Mouse (Mus musculus) embryo, embryonic 10 days (tissue): ENCODE results near the gene Ginm1.

Source experiments
- DNase-seq: peaks from one replicate; pipeline ENCODE4 v3.0.0-alpha.2; 2015; ENCODE audit warnings: low spot score

Gene Ginm1

GRCm38 (mm10) chr10:7792751-7793385 is at the start of gene Ginm1, which contains the start of gene Ppil4:
Gene Ginm1, minus strand, starts transcription at chr10:7792824.
Gene Ppil4, plus strand, starts transcription at chr10:7792891.
- peak; percentile 97 for DNase-seq

GRCm38 (mm10) chr10:7841571-7842080 is 49.0 kb upstream of the Ginm1 start:
- no peak for DNase-seq

GRCm38 (mm10) chr10:7840785-7841184 is 48.2 kb upstream of the Ginm1 start:
- no peak for DNase-seq

- DNase-seq, result no peak
These were observed 47.7 kb upstream of the Ginm1 start for GRCm38 (mm10) chr10:7840353-7840733.

- no peak for DNase-seq
These were observed 47.1 kb upstream of the Ginm1 start for GRCm38 (mm10) chr10:7839551-7840352.

- DNase-seq, result no peak
These were observed 46.3 kb upstream of the Ginm1 start for GRCm38 (mm10) chr10:7838874-7839421.

GRCm38 (mm10) chr10:7838036-7838435 is 45.4 kb upstream of the Ginm1 start:
- DNase-seq, result no peak

GRCm38 (mm10) chr10:7837446-7837845 is 44.8 kb upstream of the Ginm1 start:
- no peak for DNase-seq

- DNase-seq, result no peak
These were observed 44.3 kb upstream of the Ginm1 start for GRCm38 (mm10) chr10:7836902-7837301.

- no peak for DNase-seq
These were observed 42.1 kb upstream of the Ginm1 start for GRCm38 (mm10) chr10:7834671-7835225.

GRCm38 (mm10) chr10:7833377-7834165 is 40.9 kb upstream of the Ginm1 start:
- no peak for DNase-seq

GRCm38 (mm10) chr10:7832171-7832676 is 39.6 kb upstream of the Ginm1 start, which contains the start of gene Zc3h12d:
Gene Zc3h12d, plus strand, starts transcription at chr10:7832470.
- DNase-seq, result peak; percentile 36

- DNase-seq, result no peak
These were observed 33.5 kb upstream of the Ginm1 start for GRCm38 (mm10) chr10:7826106-7826505.

- no peak for DNase-seq
These were observed 32.6 kb upstream of the Ginm1 start for GRCm38 (mm10) chr10:7825281-7825665.

- no peak for DNase-seq
These were observed 32.1 kb upstream of the Ginm1 start for GRCm38 (mm10) chr10:7824663-7825280.

- DNase-seq, result no peak
These were observed 29.4 kb upstream of the Ginm1 start for GRCm38 (mm10) chr10:7821981-7822380.

- no peak for DNase-seq
These were observed 27.5 kb upstream of the Ginm1 start for GRCm38 (mm10) chr10:7820171-7820570.

- DNase-seq, result no peak
These were observed 27.0 kb upstream of the Ginm1 start for GRCm38 (mm10) chr10:7819603-7820002.

GRCm38 (mm10) chr10:7819156-7819555 is 26.5 kb upstream of the Ginm1 start:
- no peak for DNase-seq

GRCm38 (mm10) chr10:7818676-7819075 is 26.1 kb upstream of the Ginm1 start:
- no peak for DNase-seq

GRCm38 (mm10) chr10:7816476-7816875 is 23.9 kb upstream of the Ginm1 start:
- DNase-seq, result no peak
